Mouse (Mus musculus) testis, adult 2 months (tissue): ENCODE data around the gene Rfc2.

ENCODE experiments used
- CTCF ChIP-seq: fragments of 200-500 bp; IDR thresholded peaks from 2 replicates; pipeline ENCODE4 v1.5.1; 2012; ENCODE audit warnings: low read depth, mild to moderate bottlenecking, inconsistent platforms, low read length, moderate library complexity; ENCODE audit not compliant: control insufficient read depth, insufficient read depth, insufficient replicate concordance
- POLR2A ChIP-seq: fragments of 200-500 bp; IDR thresholded peaks from 2 replicates; pipeline ENCODE4 v1.6.1; 2012; ENCODE audit warnings: low read depth, mild to moderate bottlenecking, inconsistent platforms, low read length, moderate library complexity; ENCODE audit not compliant: control insufficient read depth

DNA sequence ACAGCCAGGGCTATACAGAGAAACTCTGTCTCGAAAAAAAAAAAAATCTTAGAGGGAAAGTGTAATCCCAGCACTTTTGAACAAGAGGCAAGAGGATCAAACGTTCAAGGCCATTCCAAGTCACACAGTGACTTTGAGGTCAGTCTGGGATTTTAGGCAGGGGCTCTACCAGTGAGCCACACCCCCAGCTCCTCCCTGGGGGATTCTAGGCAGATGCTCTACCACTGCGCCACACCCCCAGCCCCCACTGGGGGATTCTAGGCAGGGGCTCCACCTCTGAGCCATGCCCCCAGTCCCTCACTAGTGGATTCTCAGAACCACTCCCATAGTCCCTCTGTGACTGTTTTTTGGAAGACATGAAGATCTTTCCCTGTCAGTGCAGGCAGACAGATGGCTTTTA lies 2.0 kb upstream of the Rfc2 start:
- no peak for TF ChIP-seq POLR2A
- no peak for TF ChIP-seq CTCF
